Mouse (Mus musculus) testis, adult 2 months (tissue): Measurements from ENCODE around the gene Thbs3.

Source experiments
- CTCF ChIP-seq: fragments of 200-500 bp; IDR thresholded peaks from 2 replicates; pipeline ENCODE4 v1.5.1; 2012; ENCODE audit warnings: low read depth, mild to moderate bottlenecking, inconsistent platforms, low read length, moderate library complexity; ENCODE audit not compliant: control insufficient read depth, insufficient read depth, insufficient replicate concordance
- POLR2A ChIP-seq: fragments of 200-500 bp; IDR thresholded peaks from 2 replicates; pipeline ENCODE4 v1.6.1; 2012; ENCODE audit warnings: low read depth, mild to moderate bottlenecking, inconsistent platforms, low read length, moderate library complexity; ENCODE audit not compliant: control insufficient read depth

- no peak for TF ChIP-seq CTCF
- TF ChIP-seq POLR2A: no peak
Observed at GRCm38 (mm10) chr3:89245688-89246171, 30.8 kb downstream of the Thbs3 start, which contains the start of gene Krtcap2.
